Mouse (Mus musculus) thymus, postnatal 10 days (tissue): ENCODE data around the gene Hist1h2bl.

ENCODE experiments used
- DNase-seq, 2 experiments: peaks; one replicate each; pipeline ENCODE4 v3.0.0; 2021; ENCODE audit warnings: low spot score in 2 of 2

The Hist1h2bl gene

GRCm38 (mm10) chr13:21715864-21716539 is at the start of gene Hist1h2bl, which contains the start of gene Hist1h2ai:
Gene Hist1h2bl, minus strand, starts transcription at chr13:21716143.
Gene Hist1h2ai, plus strand, starts transcription at chr13:21716422.
- DNase-seq = peak; percentile 86 to 87

- no peak for DNase-seq
Measured at GRCm38 (mm10) chr13:21755707-21756106, 39.8 kb upstream of the Hist1h2bl start.

GRCm38 (mm10) chr13:21754294-21755001 is 38.5 kb upstream of the Hist1h2bl start:
- DNase-seq = peak in 1 of 2 experiments; percentile 40

- DNase-seq = peak; percentile 75 to 78
Measured at GRCm38 (mm10) chr13:21753524-21754285, 37.8 kb upstream of the Hist1h2bl start, which contains the start of the genes Hist1h2ak and Hist1h2bn. Gene Hist1h2ak, minus strand, starts transcription at chr13:21753827. Gene Hist1h2bn, plus strand, starts transcription at chr13:21754123.

GRCm38 (mm10) chr13:21753051-21753523 is 37.1 kb upstream of the Hist1h2bl start:
- DNase-seq = no peak

GRCm38 (mm10) chr13:21752356-21752755 is 36.4 kb upstream of the Hist1h2bl start:
- no peak for DNase-seq

- no peak for DNase-seq
Measured at GRCm38 (mm10) chr13:21751827-21752226, 35.9 kb upstream of the Hist1h2bl start.

- DNase-seq = no peak
Measured at GRCm38 (mm10) chr13:21751417-21751816, 35.5 kb upstream of the Hist1h2bl start.

GRCm38 (mm10) chr13:21750159-21751017 is 34.4 kb upstream of the Hist1h2bl start, which contains the start of gene Hist1h4k:
Gene Hist1h4k, minus strand, starts transcription at chr13:21750505.
- DNase-seq = peak; percentile 95 to 98

GRCm38 (mm10) chr13:21749387-21750158 is 33.6 kb upstream of the Hist1h2bl start:
- DNase-seq = no peak

- no peak for DNase-seq
Measured at GRCm38 (mm10) chr13:21745006-21745405, 29.1 kb upstream of the Hist1h2bl start.

GRCm38 (mm10) chr13:21734906-21735767 is 19.2 kb upstream of the Hist1h2bl start, which contains the start of gene Hist1h4j:
Gene Hist1h4j, plus strand, starts transcription at chr13:21735064.
- peak; percentile 80 to 84 for DNase-seq

- DNase-seq = peak; percentile 66 to 87
Measured at GRCm38 (mm10) chr13:21734010-21734905, 18.3 kb upstream of the Hist1h2bl start.

- DNase-seq = peak in 1 of 2 experiments; percentile 32
Measured at GRCm38 (mm10) chr13:21733466-21733865, 17.5 kb upstream of the Hist1h2bl start.

GRCm38 (mm10) chr13:21729544-21729943 is 13.6 kb upstream of the Hist1h2bl start:
- DNase-seq = no peak

- no peak for DNase-seq
Measured at GRCm38 (mm10) chr13:21727948-21728572, 12.1 kb upstream of the Hist1h2bl start.

GRCm38 (mm10) chr13:21722993-21723836 is 7.3 kb upstream of the Hist1h2bl start:
- DNase-seq = no peak
